Mouse (Mus musculus): Measurements from ENCODE around the gene Nedd4. TPM values are rescaled to one million over a fixed set of nuclear protein-coding genes. Genes with fewer than 3 reads are reported as not detected.

Gene Nedd4
- polyA plus RNA-seq, 1 experiment = 215 TPM

DNA sequence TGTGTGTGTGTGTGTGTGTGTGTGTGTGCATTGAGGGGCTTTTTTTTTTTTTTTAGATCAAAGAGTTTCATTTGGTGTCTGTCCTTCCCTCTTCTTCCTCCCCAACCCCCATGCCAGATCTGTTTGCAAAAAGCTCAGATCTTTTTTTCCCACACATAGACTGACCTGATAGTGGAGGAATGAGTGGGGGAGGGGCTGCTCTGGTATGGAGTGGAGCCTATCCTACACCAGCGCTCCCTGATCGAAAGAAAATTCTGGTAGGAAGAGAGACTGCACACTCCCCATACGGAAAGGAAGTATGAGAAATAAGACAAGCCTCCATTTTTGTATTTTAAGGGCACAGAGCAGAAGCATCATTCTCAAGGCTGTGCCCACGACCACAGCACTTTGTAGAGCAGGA, 119.3 kb downstream of the Nedd4 start:
- Histone ChIP-seq H3K27me3 (ENCODE audit: control insufficient read depth, insufficient read depth, insufficient read length) (peaks cover 6% of the 10 kb centered on the region), H3K4me3 (ENCODE audit: insufficient read depth, poor library complexity, severe bottlenecking) (no peak overlapping the region), H3K79me3 (ENCODE audit: low read depth) (no peaks in the 10 kb centered on the region), H3K79me2 (ENCODE audit: control insufficient read depth, insufficient read depth) (no peaks in the 10 kb centered on the region), H3ac (ENCODE audit: control insufficient read depth, insufficient read length, low read depth) (no peak overlapping the region), H3K36me3 (ENCODE audit: control insufficient read depth, insufficient read depth) (no peaks in the 10 kb centered on the region)
- TF ChIP-seq MYOD1 (IDR thresholded peaks at IDR 0.05; ENCODE audit: control insufficient read depth, insufficient read length, low read depth) = no peak

DNA sequence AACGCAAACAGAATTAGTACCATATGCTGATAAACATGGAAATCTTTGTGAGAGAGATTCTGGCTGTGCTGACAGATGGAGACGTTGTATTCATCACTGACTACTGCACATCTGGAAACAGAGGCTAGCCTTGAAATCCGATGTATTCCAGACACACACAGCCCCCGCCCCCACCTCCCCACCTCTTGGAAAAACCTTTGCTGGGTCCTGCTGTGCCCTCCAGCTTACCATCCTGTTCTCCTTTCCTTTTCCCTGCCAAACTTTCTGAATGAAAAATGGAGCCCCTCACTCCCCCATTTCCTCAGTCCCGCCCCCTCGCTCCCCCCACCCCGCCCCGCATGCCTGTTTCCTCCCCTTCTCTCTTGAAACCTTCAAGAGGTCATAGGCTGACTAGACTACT, 120.0 kb downstream of the Nedd4 start:
- H3ac ChIP-seq (ENCODE audit: control insufficient read depth, insufficient read length, low read depth) = no peak overlapping the region
- no peak overlapping the region for H3K4me3 ChIP-seq (ENCODE audit: insufficient read depth, poor library complexity, severe bottlenecking)
- H3K79me3 ChIP-seq (ENCODE audit: low read depth) = no peaks in the 10 kb centered on the region
- TF ChIP-seq CEBPB (IDR thresholded peaks at IDR 0.05; ENCODE audit: low read depth) = no peak
- TF ChIP-seq USF1 (IDR thresholded peaks at IDR 0.05; ENCODE audit: low read depth) = no peak
- TF ChIP-seq MAX (IDR thresholded peaks at IDR 0.05) = no peak
- no peak for TF ChIP-seq FOSL1 (IDR thresholded peaks at IDR 0.05; ENCODE audit: insufficient read depth, low read length, poor library complexity, severe bottlenecking)
- TF ChIP-seq MYOG (IDR thresholded peaks at IDR 0.05; ENCODE audit: control insufficient read depth, extremely low read depth, insufficient read length) = no peak
- no peak for TF ChIP-seq CTCF (IDR thresholded peaks at IDR 0.05; ENCODE audit: control insufficient read depth, insufficient read depth, insufficient read length)
- no peak for TF ChIP-seq MYOD1 (IDR thresholded peaks at IDR 0.05; ENCODE audit: control insufficient read depth, insufficient read length, low read depth)
- no peaks in the 10 kb centered on the region for H3K36me3 ChIP-seq (ENCODE audit: control insufficient read depth, insufficient read depth)
- H3K27me3 ChIP-seq (ENCODE audit: control insufficient read depth, insufficient read depth, insufficient read length) = peaks cover 6% of the 10 kb centered on the region
- no peaks in the 10 kb centered on the region for H3K79me2 ChIP-seq (ENCODE audit: control insufficient read depth, insufficient read depth)

DNA sequence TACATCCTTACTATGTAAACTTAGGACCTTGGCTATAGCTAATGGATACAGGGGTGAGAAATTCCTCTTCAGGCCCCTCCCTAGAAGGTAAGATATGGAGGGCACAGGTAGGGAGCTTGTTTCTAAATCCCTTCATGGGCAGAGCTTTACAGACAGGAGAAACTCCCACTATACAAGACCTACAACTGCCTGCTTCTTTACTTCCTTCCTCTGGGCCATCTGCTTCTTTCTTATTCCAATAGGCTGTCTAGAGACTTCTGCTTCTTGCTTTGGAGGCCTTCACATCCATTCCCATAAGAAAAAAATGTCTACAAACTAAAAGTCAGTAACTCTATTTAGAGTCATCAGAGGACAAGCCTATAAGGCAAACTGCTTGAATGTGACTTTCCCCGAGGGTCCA, 125.6 kb downstream of the Nedd4 start:
- Histone ChIP-seq H3K27me3 (ENCODE audit: control insufficient read depth, insufficient read depth, insufficient read length) (no peaks in the 10 kb centered on the region), H3ac (ENCODE audit: control insufficient read depth, insufficient read length, low read depth) (no peak overlapping the region), H3K36me3 (ENCODE audit: control insufficient read depth, insufficient read depth) (no peaks in the 10 kb centered on the region), H3K79me3 (ENCODE audit: low read depth) (no peaks in the 10 kb centered on the region), H3K79me2 (ENCODE audit: control insufficient read depth, insufficient read depth) (no peaks in the 10 kb centered on the region), H3K4me3 (ENCODE audit: insufficient read depth, poor library complexity, severe bottlenecking) (no peak overlapping the region)
- TF ChIP-seq CEBPB (IDR thresholded peaks at IDR 0.05; ENCODE audit: low read depth) (no peak), MYOD1 (IDR thresholded peaks at IDR 0.05; ENCODE audit: control insufficient read depth, insufficient read length, low read depth) (no peak), MAX (IDR thresholded peaks at IDR 0.05) (no peak), FOSL1 (IDR thresholded peaks at IDR 0.05; ENCODE audit: insufficient read depth, low read length, poor library complexity, severe bottlenecking) (no peak), CTCF (IDR thresholded peaks at IDR 0.05; ENCODE audit: control insufficient read depth, insufficient read depth, insufficient read length) (no peak), MYOG (IDR thresholded peaks at IDR 0.05; ENCODE audit: control insufficient read depth, extremely low read depth, insufficient read length) (no peak), USF1 (IDR thresholded peaks at IDR 0.05; ENCODE audit: low read depth) (no peak)

DNA sequence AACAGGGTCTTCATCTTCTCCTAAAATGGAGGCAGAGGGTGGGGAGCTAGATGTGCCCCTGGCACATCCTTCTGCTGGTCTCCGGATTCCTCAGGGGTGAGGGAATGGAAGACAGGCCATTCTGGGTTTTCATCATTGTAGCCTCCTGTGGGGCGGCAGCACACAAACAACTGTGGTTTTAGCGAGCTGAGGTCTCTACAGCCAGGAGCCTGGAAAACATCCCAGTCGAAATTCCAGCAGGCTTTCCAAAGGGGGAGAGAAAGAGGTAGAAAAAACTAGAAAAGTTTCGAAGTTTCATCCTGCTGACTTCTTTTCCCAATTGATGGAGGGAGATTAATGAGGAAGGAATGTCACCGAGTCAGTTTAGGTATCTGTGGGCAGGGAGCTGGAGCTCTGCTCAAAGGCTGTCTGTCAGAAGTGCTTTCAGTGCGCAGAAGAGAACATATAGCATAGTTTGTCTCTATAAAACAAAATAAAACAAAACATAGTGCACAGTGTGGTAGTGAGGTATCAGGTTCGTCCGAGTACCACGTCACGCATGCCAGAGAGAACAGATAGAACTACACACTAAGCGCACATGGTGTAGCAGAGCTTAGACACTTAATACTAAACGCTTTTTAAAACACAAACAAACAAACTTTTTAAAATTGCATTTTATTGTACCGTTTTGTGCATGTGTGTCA, 128.5 kb downstream of the Nedd4 start:
- Histone ChIP-seq H3K4me3 (ENCODE audit: insufficient read depth, poor library complexity, severe bottlenecking) (no peak overlapping the region), H3ac (ENCODE audit: control insufficient read depth, insufficient read length, low read depth) (no peak overlapping the region), H3K36me3 (ENCODE audit: control insufficient read depth, insufficient read depth) (no peaks in the 10 kb centered on the region), H3K79me3 (ENCODE audit: low read depth) (no peaks in the 10 kb centered on the region), H3K79me2 (ENCODE audit: control insufficient read depth, insufficient read depth) (no peaks in the 10 kb centered on the region), H3K27me3 (ENCODE audit: control insufficient read depth, insufficient read depth, insufficient read length) (no peaks in the 10 kb centered on the region)
- TF ChIP-seq MAX (IDR thresholded peaks at IDR 0.05) (no peak), USF1 (IDR thresholded peaks at IDR 0.05; ENCODE audit: low read depth) (no peak), MYOD1 (IDR thresholded peaks at IDR 0.05; ENCODE audit: control insufficient read depth, insufficient read length, low read depth) (no peak), CEBPB (IDR thresholded peaks at IDR 0.05; ENCODE audit: low read depth) (no peak), CTCF (IDR thresholded peaks at IDR 0.05; ENCODE audit: control insufficient read depth, insufficient read depth, insufficient read length) (no peak), FOSL1 (IDR thresholded peaks at IDR 0.05; ENCODE audit: insufficient read depth, low read length, poor library complexity, severe bottlenecking) (no peak)

DNA sequence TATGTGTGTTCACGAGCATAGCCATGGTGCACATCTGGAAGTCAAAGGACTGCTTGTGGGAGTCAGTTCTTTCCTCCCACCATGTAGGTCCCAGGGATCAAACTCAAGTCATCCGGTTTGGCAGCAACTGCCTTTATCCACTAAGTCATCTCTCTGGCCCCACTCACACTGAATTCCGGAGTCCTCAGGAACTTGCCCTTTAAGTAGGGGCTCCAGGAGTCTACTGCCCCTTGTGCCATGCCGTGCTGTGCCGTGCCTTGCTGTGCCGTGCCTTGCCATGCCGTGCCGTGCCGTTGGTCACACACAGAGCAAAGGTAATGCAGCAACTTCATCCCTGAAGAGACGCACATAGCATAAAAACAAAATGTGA, 129.1 kb downstream of the Nedd4 start:
- Histone ChIP-seq H3K79me2 (ENCODE audit: control insufficient read depth, insufficient read depth) (no peaks in the 10 kb centered on the region), H3K79me3 (ENCODE audit: low read depth) (no peaks in the 10 kb centered on the region), H3K36me3 (ENCODE audit: control insufficient read depth, insufficient read depth) (no peaks in the 10 kb centered on the region), H3K27me3 (ENCODE audit: control insufficient read depth, insufficient read depth, insufficient read length) (no peaks in the 10 kb centered on the region), H3K4me3 (ENCODE audit: insufficient read depth, poor library complexity, severe bottlenecking) (no peak overlapping the region), H3ac (ENCODE audit: control insufficient read depth, insufficient read length, low read depth) (no peak overlapping the region)
- TF ChIP-seq MAX (IDR thresholded peaks at IDR 0.05) (no peak), MYOD1 (IDR thresholded peaks at IDR 0.05; ENCODE audit: control insufficient read depth, insufficient read length, low read depth) (no peak), CTCF (IDR thresholded peaks at IDR 0.05; ENCODE audit: control insufficient read depth, insufficient read depth, insufficient read length) (no peak), USF1 (IDR thresholded peaks at IDR 0.05; ENCODE audit: low read depth) (no peak), FOSL1 (IDR thresholded peaks at IDR 0.05; ENCODE audit: insufficient read depth, low read length, poor library complexity, severe bottlenecking) (no peak), CEBPB (IDR thresholded peaks at IDR 0.05; ENCODE audit: low read depth) (no peak), MYOG (IDR thresholded peaks at IDR 0.05; ENCODE audit: control insufficient read depth, extremely low read depth, insufficient read length) (no peak)

DNA sequence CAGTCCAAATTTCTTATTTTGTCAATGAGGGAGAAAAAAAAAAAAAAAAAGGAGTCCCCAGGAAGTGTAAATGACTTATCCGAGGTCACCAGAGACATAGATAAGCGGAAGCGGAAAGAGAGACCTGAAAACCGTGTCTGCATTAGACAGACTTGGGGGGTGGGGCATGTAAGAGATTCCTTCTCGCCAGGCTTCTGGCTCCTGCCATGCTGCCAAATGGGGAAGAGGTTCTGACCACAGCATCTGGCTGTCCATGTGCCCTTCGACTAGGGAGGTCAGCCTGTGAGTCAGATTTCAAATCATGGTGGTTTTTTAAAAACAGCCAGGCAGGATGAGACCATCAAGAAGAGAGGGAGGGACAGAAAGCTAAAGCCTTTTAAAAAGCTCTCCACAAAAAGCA, 129.5 kb downstream of the Nedd4 start:
- Histone ChIP-seq H3K36me3 (ENCODE audit: control insufficient read depth, insufficient read depth) (no peaks in the 10 kb centered on the region), H3K27me3 (ENCODE audit: control insufficient read depth, insufficient read depth, insufficient read length) (no peaks in the 10 kb centered on the region), H3ac (ENCODE audit: control insufficient read depth, insufficient read length, low read depth) (no peak overlapping the region), H3K79me2 (ENCODE audit: control insufficient read depth, insufficient read depth) (no peaks in the 10 kb centered on the region), H3K79me3 (ENCODE audit: low read depth) (no peaks in the 10 kb centered on the region), H3K4me3 (ENCODE audit: insufficient read depth, poor library complexity, severe bottlenecking) (no peak overlapping the region)
- TF ChIP-seq USF1 (IDR thresholded peaks at IDR 0.05; ENCODE audit: low read depth) = peak; percentile 31
- no peak for TF ChIP-seq MYOD1 (IDR thresholded peaks at IDR 0.05; ENCODE audit: control insufficient read depth, insufficient read length, low read depth)
